Mouse (Mus musculus) MEL (cell line): ENCODE results near the gene Vwce. TPM values are rescaled to one million over a fixed set of nuclear protein-coding genes. Genes with fewer than 3 reads are reported as not detected.

Experiments
- DNase-seq: peaks from one replicate; pipeline ENCODE4 v3.0.0; 2011; ENCODE audit warnings: low read depth, low spot score
- H3K27ac ChIP-seq: 2 replicates; pipeline ENCODE4 v1.5.1; 2012; ENCODE audit warnings: low read depth, mild to moderate bottlenecking, control low read depth, low read length, moderate library complexity; ENCODE audit not compliant: control insufficient read depth
- H3K27me3 ChIP-seq, 2 experiments: fragments of 150-350 bp in 1 of 2; sonication (generic) in 1 of 2; 2 replicates each; pipeline ENCODE4 v1.6.1; 2012; ENCODE audit warnings: low read length in 2 of 2, mild to moderate bottlenecking in 2 of 2, improper control_type of control experiment in 1 of 2, moderate library complexity in 1 of 2; ENCODE audit not compliant: insufficient read depth in 2 of 2, control insufficient read depth in 1 of 2
- H3K36me3 ChIP-seq, 2 experiments: 2 replicates each; pipeline ENCODE4 v1.6.1; 2012 to 2014; ENCODE audit warnings: low read length in 2 of 2, improper control_type of control experiment in 1 of 2, inconsistent platforms in 1 of 2, mild to moderate bottlenecking in 1 of 2; ENCODE audit not compliant: insufficient read depth in 2 of 2, control insufficient read depth in 1 of 2
- H3K4me1 ChIP-seq, 2 experiments: fragments of 150-350 bp in 1 of 2; sonication (generic) in 1 of 2; 2 replicates each; pipeline ENCODE4 v1.6.1; 2012; ENCODE audit warnings: low read length in 2 of 2, improper control_type of control experiment in 1 of 2, mild to moderate bottlenecking in 1 of 2; ENCODE audit not compliant: insufficient read depth in 2 of 2, control insufficient read depth in 1 of 2
- H3K4me3 ChIP-seq, 2 experiments: fragments of 150-350 bp in 1 of 2; sonication (generic) in 1 of 2; 2 replicates each; pipeline ENCODE4 v1.5.1; 2012; ENCODE audit warnings: low read depth in 2 of 2, low read length in 2 of 2, mild to moderate bottlenecking in 2 of 2, moderate library complexity in 2 of 2, control low read depth in 1 of 2, improper control_type of control experiment in 1 of 2; ENCODE audit not compliant: control insufficient read depth in 1 of 2, insufficient read depth in 1 of 2
- H3K79me2 ChIP-seq: 2 replicates; pipeline ENCODE4 v1.6.1; 2012; ENCODE audit warnings: mild to moderate bottlenecking, low read length, moderate library complexity; ENCODE audit not compliant: control insufficient read depth, poor library complexity, insufficient read depth
- H3K9ac ChIP-seq: 2 replicates; pipeline ENCODE4 v1.6.1; 2012; ENCODE audit warnings: low read depth, mild to moderate bottlenecking, control low read depth, low read length, moderate library complexity; ENCODE audit not compliant: control insufficient read depth, poor library complexity, severe bottlenecking
- H3K9me3 ChIP-seq: fragments of 150-350 bp; sonication (generic); replicated peaks from 2 replicates; pipeline ENCODE4 v1.6.1; 2012; ENCODE audit warnings: mild to moderate bottlenecking, low read length, improper control_type of control experiment, moderate library complexity; ENCODE audit not compliant: insufficient read depth
- CHD1 ChIP-seq: IDR thresholded peaks from 2 replicates; pipeline ENCODE4 v1.6.1; 2012; ENCODE audit warnings: low read depth, mild to moderate bottlenecking, inconsistent platforms, low read length, improper control_type of control experiment
- CHD2 ChIP-seq: IDR thresholded peaks from 2 replicates; pipeline ENCODE4 v1.6.1; 2011; ENCODE audit warnings: low read length, improper control_type of control experiment
- E2F4 ChIP-seq: IDR thresholded peaks from 2 replicates; pipeline ENCODE4 v1.6.1; 2011; ENCODE audit warnings: low read depth, low read length, improper control_type of control experiment, borderline replicate concordance
- ELF1 ChIP-seq: IDR thresholded peaks from 2 replicates; pipeline ENCODE4 v1.6.1; 2014; ENCODE audit warnings: low read depth, mild to moderate bottlenecking, inconsistent platforms, low read length, improper control_type of control experiment, moderate library complexity
- EP300 ChIP-seq, 2 experiments: IDR thresholded peaks; 2 replicates each; pipeline ENCODE4 v1.6.1; 2011; ENCODE audit warnings: improper control_type of control experiment in 2 of 2, low read length in 2 of 2, low read depth in 1 of 2, mild to moderate bottlenecking in 1 of 2
- ETS1 ChIP-seq: IDR thresholded peaks from 2 replicates; pipeline ENCODE4 v1.6.1; 2012; ENCODE audit warnings: low read depth, mild to moderate bottlenecking, inconsistent platforms, low read length, improper control_type of control experiment, moderate library complexity
- GABPA ChIP-seq: IDR thresholded peaks from 2 replicates; pipeline ENCODE4 v1.6.1; 2012; ENCODE audit warnings: low read depth, mild to moderate bottlenecking, inconsistent platforms, low read length, improper control_type of control experiment, moderate library complexity
- GATA1 ChIP-seq: IDR thresholded peaks from 2 replicates; pipeline ENCODE4 v1.6.1; 2011; ENCODE audit warnings: low read depth, low read length, improper control_type of control experiment
- HCFC1 ChIP-seq: IDR thresholded peaks from 2 replicates; pipeline ENCODE4 v1.6.1; 2012; ENCODE audit warnings: low read depth, mild to moderate bottlenecking, inconsistent platforms, low read length, improper control_type of control experiment, moderate library complexity
- KAT2A ChIP-seq: conservative IDR thresholded peaks from 2 replicates; pipeline ENCODE4 v1.6.1; 2012; ENCODE audit warnings: low read depth, low read length, improper control_type of control experiment, inconsistent platforms
- MAX ChIP-seq: IDR thresholded peaks from 2 replicates; pipeline ENCODE4 v1.6.1; 2011; ENCODE audit warnings: low read length, improper control_type of control experiment
- MAZ ChIP-seq: IDR thresholded peaks from 2 replicates; pipeline ENCODE4 v1.6.1; 2012; ENCODE audit warnings: low read depth, mild to moderate bottlenecking, inconsistent platforms, low read length, improper control_type of control experiment
- MEF2A ChIP-seq: IDR thresholded peaks from 2 replicates; pipeline ENCODE4 v1.6.1; 2014; ENCODE audit warnings: low read depth, mild to moderate bottlenecking, inconsistent platforms, low read length, improper control_type of control experiment; ENCODE audit not compliant: poor library complexity, insufficient replicate concordance, severe bottlenecking; ENCODE audit errors: extremely low read depth
- MYB ChIP-seq: IDR thresholded peaks from 2 replicates; pipeline ENCODE4 v1.6.1; 2011; ENCODE audit warnings: mild to moderate bottlenecking, low read depth, low read length, improper control_type of control experiment
- POLR2AphosphoS2 ChIP-seq: IDR thresholded peaks from 2 replicates; pipeline ENCODE4 v1.6.1; 2011; ENCODE audit warnings: low read length, improper control_type of control experiment
- POLR2AphosphoS5 ChIP-seq: IDR thresholded peaks from 2 replicates; pipeline ENCODE4 v1.6.1; 2012; ENCODE audit warnings: low read depth, borderline replicate concordance, mild to moderate bottlenecking, inconsistent platforms, low read length, moderate library complexity, mixed read lengths
- RAD21 ChIP-seq: IDR thresholded peaks from 2 replicates; pipeline ENCODE4 v1.6.1; 2011; ENCODE audit warnings: mild to moderate bottlenecking, low read depth, low read length, improper control_type of control experiment
- RCOR1 ChIP-seq: IDR thresholded peaks from 2 replicates; pipeline ENCODE4 v1.6.1; 2012; ENCODE audit warnings: low read depth, mild to moderate bottlenecking, inconsistent platforms, low read length, improper control_type of control experiment
- SMC3 ChIP-seq: IDR thresholded peaks from 2 replicates; pipeline ENCODE4 v1.6.1; 2011; ENCODE audit warnings: low read depth, low read length, improper control_type of control experiment
- TBP ChIP-seq: IDR thresholded peaks from 2 replicates; pipeline ENCODE4 v1.8.0; 2011; ENCODE audit warnings: low read depth, low read length, improper control_type of control experiment
- TCF12 ChIP-seq: IDR thresholded peaks from 2 replicates; pipeline ENCODE4 v1.6.1; 2014; ENCODE audit warnings: low read depth, mild to moderate bottlenecking, inconsistent platforms, low read length, improper control_type of control experiment, moderate library complexity
- UBTF ChIP-seq: IDR thresholded peaks from 2 replicates; pipeline ENCODE4 v1.6.1; 2012; ENCODE audit warnings: low read depth, mild to moderate bottlenecking, inconsistent platforms, low read length, improper control_type of control experiment, moderate library complexity, borderline replicate concordance; ENCODE audit not compliant: insufficient read depth
- ZMIZ1 ChIP-seq: IDR thresholded peaks from 2 replicates; pipeline ENCODE4 v1.6.1; 2012; ENCODE audit warnings: low read depth, mild to moderate bottlenecking, inconsistent platforms, low read length, improper control_type of control experiment, moderate library complexity
- ZNF384 ChIP-seq: IDR thresholded peaks from 2 replicates; pipeline ENCODE4 v1.6.1; 2012; ENCODE audit warnings: low read depth, mild to moderate bottlenecking, inconsistent platforms, low read length, improper control_type of control experiment
- polyA plus RNA-seq, 2 experiments: library from polyadenylated mRNA; stranded (reverse) in 1 of 2; unstranded in 1 of 2; fragments of >175 nt in 1 of 2; fragments of >200 nt in 1 of 2; gene quantifications; 2 replicates each; pipeline versions ENCODE4 v1.2.1 to v1.2.4; 2012; ENCODE audit warnings: low replicate concordance in 2 of 2, low read depth in 1 of 2; ENCODE audit not compliant: insufficient read length in 2 of 2, insufficient read depth in 1 of 2, missing spikeins in 1 of 2
- total RNA-seq: library from RNA; depleted of rRNA; stranded (reverse); fragments of 300-350 nt; gene quantifications from 2 replicates; pipeline ENCODE4 v1.2.3, GENCODE M21; 2012

Vwce gene
- total and polyA plus RNA-seq, 3 experiments, result 0.04 to 666 (median 1.8) TPM

DNA sequence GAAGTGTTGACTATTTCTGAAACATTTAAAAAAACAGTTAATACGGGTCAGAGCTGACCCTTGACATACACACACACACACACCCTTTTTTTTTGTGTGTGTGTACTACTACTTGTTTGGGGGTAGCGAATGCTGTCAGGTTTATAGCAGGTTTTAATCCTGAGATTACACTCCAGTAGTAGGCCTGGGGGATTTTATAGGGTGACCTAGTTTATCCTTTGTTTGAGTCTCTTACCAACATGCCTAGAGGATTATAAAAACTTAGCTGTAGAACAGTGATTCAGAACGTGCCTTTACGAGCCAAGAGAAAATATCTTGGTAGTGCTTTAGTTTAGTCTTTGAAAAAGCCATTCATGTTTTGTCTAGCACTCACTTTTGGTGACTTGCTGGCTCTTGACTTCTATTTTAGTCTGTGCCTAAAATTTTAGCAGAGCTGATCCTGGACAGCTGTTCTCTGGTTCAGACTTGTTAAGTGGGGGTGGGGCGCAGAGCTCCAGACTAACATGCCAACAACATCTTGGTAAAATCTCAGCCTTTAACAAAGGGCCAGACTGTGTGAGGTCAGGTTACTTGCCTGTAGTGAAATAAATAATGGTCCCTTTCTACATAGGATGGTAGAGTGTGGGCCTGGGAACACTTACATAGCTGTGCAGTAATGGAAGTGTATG lies 25.3 kb upstream of the Vwce start:
- Histone ChIP-seq H3K79me2 (peaks cover 33% of the 10 kb centered on the region), H3K27me3 (no peaks in the 10 kb centered on the region), H3K36me3 (peaks cover 12 to 55% of the 10 kb centered on the region in 2 experiments), H3K4me3 (no peak overlapping the region), H3K27ac (no peak overlapping the region), H3K9me3 (no peaks in the 10 kb centered on the region), H3K4me1 (peaks cover 0 to 11% of the 10 kb centered on the region in 2 experiments; a peak in 3 of 4 replicates)
- no peak for DNase-seq
- TF ChIP-seq TCF12 (no peak), POLR2AphosphoS2 (no peak), KAT2A (no peak), MAZ (no peak), HCFC1 (no peak), E2F4 (no peak), ZMIZ1 (no peak), GABPA (no peak), RCOR1 (no peak), MAX (no peak), CHD2 (no peak), MYB (no peak), ELF1 (no peak), GATA1 (no peak), MEF2A (no peak), ETS1 (no peak), ZNF384 (no peak), CHD1 (no peak), UBTF (no peak)
- TF ChIP-seq, all 39 proteins: peak for 0
- H3K9ac ChIP-seq, result no peak overlapping the region

DNA sequence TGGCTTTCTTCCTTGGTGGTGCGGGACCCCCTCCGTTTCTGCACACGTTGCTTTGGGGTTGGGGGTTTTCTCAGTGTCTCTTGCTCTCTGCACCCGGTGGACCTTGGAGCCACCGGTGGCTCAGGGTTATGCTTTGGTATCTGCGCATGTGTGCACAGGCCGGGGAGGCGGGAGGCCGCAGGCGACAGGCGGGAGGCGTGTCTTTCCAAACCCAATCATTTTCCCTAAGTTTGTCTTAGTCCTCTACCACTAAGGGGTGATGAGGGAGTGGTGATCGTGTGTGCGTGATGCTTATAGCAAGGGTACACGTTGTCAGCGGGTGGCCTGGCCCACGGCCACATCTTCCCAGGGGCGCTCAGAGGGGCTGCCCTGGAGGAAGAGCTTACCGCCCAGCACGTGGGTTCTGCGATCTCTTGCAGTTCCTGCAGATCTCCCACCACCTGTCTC lies 882 bp downstream of the Vwce start:
- Histone ChIP-seq H3K36me3 (peaks cover 0 to 5% of the 10 kb centered on the region in 2 experiments; a peak in 1 of 4 replicates), H3K79me2 (no peaks in the 10 kb centered on the region), H3K27ac (no peak overlapping the region), H3K27me3 (no peaks in the 10 kb centered on the region), H3K9me3 (no peaks in the 10 kb centered on the region), H3K9ac (no peak overlapping the region), H3K4me1 (peaks cover 4 to 11% of the 10 kb centered on the region in 2 experiments; a peak in 3 of 4 replicates), H3K4me3 (no peak overlapping the region)
- TF ChIP-seq SMC3 (no peak), POLR2AphosphoS5 (no peak), TBP (no peak), EP300 (IDR thresholded peaks at IDR 0.05; ENCODE audit: low read depth in 1 of 2, low read length in 2 of 2) (no peak), POLR2AphosphoS2 (no peak), RAD21 (no peak), MYB (no peak), ZMIZ1 (no peak), CHD2 (no peak)
- no peak for DNase-seq
